Mouse (Mus musculus) lung, postnatal 10 days (tissue): Measurements from ENCODE around the gene Fsd1.

Experiments
- DNase-seq: peaks from one replicate; pipeline ENCODE4 v3.0.0; 2021

Gene Fsd1

GRCm38 (mm10) chr17:56010681-56011080, 24.4 kb downstream of the Fsd1 start:
- DNase-seq = peak; percentile 85

GRCm38 (mm10) chr17:56011441-56011840, 25.1 kb downstream of the Fsd1 start:
- no peak for DNase-seq

- DNase-seq = no peak
These were observed 29.0 kb downstream of the Fsd1 start for GRCm38 (mm10) chr17:56015293-56015692.

- DNase-seq = no peak
These were observed 30.1 kb downstream of the Fsd1 start for GRCm38 (mm10) chr17:56016382-56016781.

- no peak for DNase-seq
These were observed 30.8 kb downstream of the Fsd1 start for GRCm38 (mm10) chr17:56016793-56017785.

GRCm38 (mm10) chr17:56017848-56018247, 31.5 kb downstream of the Fsd1 start:
- no peak for DNase-seq

- peak; percentile 62 for DNase-seq
These were observed 32.2 kb downstream of the Fsd1 start for GRCm38 (mm10) chr17:56018347-56019131.

GRCm38 (mm10) chr17:56020400-56021084, 34.2 kb downstream of the Fsd1 start:
- no peak for DNase-seq

- no peak for DNase-seq
These were observed 35.0 kb downstream of the Fsd1 start for GRCm38 (mm10) chr17:56021161-56021910.

- DNase-seq = no peak
These were observed 36.1 kb downstream of the Fsd1 start for GRCm38 (mm10) chr17:56022131-56022988.

- no peak for DNase-seq
These were observed 36.6 kb downstream of the Fsd1 start for GRCm38 (mm10) chr17:56022989-56023290.

GRCm38 (mm10) chr17:56023386-56023785, 37.1 kb downstream of the Fsd1 start:
- no peak for DNase-seq

GRCm38 (mm10) chr17:56024476-56024875, 38.2 kb downstream of the Fsd1 start:
- DNase-seq = no peak

GRCm38 (mm10) chr17:56024931-56025330, 38.6 kb downstream of the Fsd1 start:
- DNase-seq = no peak

- no peak for DNase-seq
These were observed 40.0 kb downstream of the Fsd1 start for GRCm38 (mm10) chr17:56026303-56026702.

- DNase-seq = no peak
These were observed 40.6 kb downstream of the Fsd1 start for GRCm38 (mm10) chr17:56026881-56027280.

GRCm38 (mm10) chr17:56027801-56028441, 41.6 kb downstream of the Fsd1 start:
- no peak for DNase-seq

- DNase-seq = no peak
These were observed 44.0 kb downstream of the Fsd1 start for GRCm38 (mm10) chr17:56030238-56030870.

GRCm38 (mm10) chr17:56030919-56031318, 44.6 kb downstream of the Fsd1 start:
- DNase-seq = no peak

GRCm38 (mm10) chr17:56031431-56031830, 45.1 kb downstream of the Fsd1 start:
- DNase-seq = no peak
